ENCODE assay signal across 26 mouse cellular contexts in genomic region chr1:43127196-43127595, GRCm38 (mm10). TPM values are rescaled to one million over a fixed set of nuclear protein-coding genes. Genes with fewer than 3 reads are reported as not detected.
DNase-seq lines count a peak whose midpoint lies in the region; ATAC-seq and TF ChIP-seq lines count a peak whose summit lies in the region.
"Had no signal": no experiment of that assay in that cellular context is flagged by ENCODE, and none has a peak within 500 bp of the region (broad histone marks: within the 10 kb centered on the region; RNA-seq: fewer than 3 reads in every experiment).

No protein-coding gene starts in this region.

- no peak overlapping the region for H3K9ac ChIP-seq in heart, postnatal 0 days (replicated peaks; ENCODE audit: low read depth, low read length)
- no peak overlapping the region for H3K9ac ChIP-seq in heart, adult 2 months (ENCODE audit: low read depth, low read length)
- no peak overlapping the region for H3K9ac ChIP-seq in liver, adult 2 months (ENCODE audit: low read depth, low read length)
- no peak overlapping the region for H3K9ac ChIP-seq in liver, embryonic 12.5 days
- H3K9ac ChIP-seq in neural tube, embryonic 15.5 days (replicated peaks) = no peak overlapping the region
- no peak overlapping the region for H3K9ac ChIP-seq in midbrain, postnatal 0 days (replicated peaks; ENCODE audit: low read length, poor library complexity, severe bottlenecking)
- H3K9ac ChIP-seq: embryonic facial prominence, embryonic 12.5 days; embryonic facial prominence, embryonic 15.5 days; forebrain, embryonic 12.5 days; forebrain, embryonic 15.5 days; heart, embryonic 13.5 days; hindbrain, embryonic 12.5 days; hindbrain, embryonic 15.5 days had no signal

- TF ChIP-seq POLR2A in heart, adult 2 months (IDR thresholded peaks at IDR 0.05; ENCODE audit: insufficient read depth, low read depth, low read length) = no peak
- TF ChIP-seq POLR2A in liver, adult 2 months (IDR thresholded peaks at IDR 0.05; ENCODE audit: extremely low read depth, insufficient read depth, low read length) = no peak

- no peak for ATAC-seq in heart, postnatal 0 days (ENCODE audit: insufficient read depth, low read depth)
- no peak for ATAC-seq in liver, embryonic 12.5 days
- ATAC-seq in neural tube, embryonic 15.5 days (ENCODE audit: low FRiP score) = no peak
- ATAC-seq in midbrain, postnatal 0 days (ENCODE audit: low FRiP score) = no peak
- ATAC-seq: forebrain, embryonic 15.5 days had no signal

- intact Hi-C loops in heart, adult 2 months (cut with DNase I) = no loop called here

- DNase-seq in heart, postnatal 0 days (ENCODE audit: low spot score) = peak; percentile 3
- DNase-seq in heart, adult 2 months = no peak
- peak; percentile 21 for DNase-seq in liver, adult 2 months (ENCODE audit: extremely low read depth, low read depth, low spot score)
- peak; percentile 8 for DNase-seq in neural tube, embryonic 10.5 days (ENCODE audit: extremely low spot score, low spot score)
- no peak for DNase-seq in midbrain, postnatal 0 days (ENCODE audit: low spot score)
- DNase-seq: adrenal gland, adult 2 months; adrenal gland, postnatal 14 days; cerebellum, adult 11 months; cerebellum, adult 2 months; cerebellum, adult 9-11 months; cerebellum, postnatal 25 days; gastrocnemius, postnatal 25 days had no signal

- no peak overlapping the region for H3K4me3 ChIP-seq in heart, postnatal 0 days (ENCODE audit: low read depth, low read length)
- no peak overlapping the region for H3K4me3 ChIP-seq in heart, adult 2 months
- no peak overlapping the region for H3K4me3 ChIP-seq in liver, adult 2 months (ENCODE audit: insufficient read depth, low read depth, low read length)
- no peak overlapping the region for H3K4me3 ChIP-seq in liver, embryonic 12.5 days
- H3K4me3 ChIP-seq in neural tube, embryonic 15.5 days (replicated peaks) = no peak overlapping the region
- no peak overlapping the region for H3K4me3 ChIP-seq in midbrain, postnatal 0 days (ENCODE audit: low read depth, low read length)
- H3K4me3 ChIP-seq: embryonic facial prominence, embryonic 12.5 days; embryonic facial prominence, embryonic 15.5 days; erythroblast, embryonic 14.5 days; forebrain, embryonic 12.5 days; forebrain, embryonic 15.5 days; heart, embryonic 10.5 days; heart, embryonic 13.5 days; hindbrain, embryonic 12.5 days; hindbrain, embryonic 15.5 days had no signal

- H3K36me3 ChIP-seq in heart, postnatal 0 days (replicated peaks; ENCODE audit: control insufficient read depth, insufficient read depth, low read length) = peaks cover 82% of the 10 kb centered on the region
- H3K36me3 ChIP-seq in heart, adult 2 months (ENCODE audit: control insufficient read depth, insufficient read depth, low read length) = peaks cover 12% of the 10 kb centered on the region
- H3K36me3 ChIP-seq in liver, adult 2 months (ENCODE audit: control insufficient read depth, insufficient read depth, low read length) = no peaks in the 10 kb centered on the region
- peaks cover 5% of the 10 kb centered on the region; the same call in 1 of the 2 replicates for H3K36me3 ChIP-seq in liver, embryonic 12.5 days
- H3K36me3 ChIP-seq in neural tube, embryonic 15.5 days = peaks cover 29% of the 10 kb centered on the region
- H3K36me3 ChIP-seq in midbrain, postnatal 0 days (ENCODE audit: insufficient read depth, low read length) = peaks cover 23% of the 10 kb centered on the region
- H3K36me3 ChIP-seq: forebrain, embryonic 12.5 days; forebrain, embryonic 15.5 days; G1E had no signal

- H3K27me3 ChIP-seq in heart, postnatal 0 days (ENCODE audit: control insufficient read depth, insufficient read depth, low read length) = no peaks in the 10 kb centered on the region
- no peaks in the 10 kb centered on the region for H3K27me3 ChIP-seq in heart, adult 2 months (ENCODE audit: control insufficient read depth, insufficient read depth, low read length)
- no peaks in the 10 kb centered on the region for H3K27me3 ChIP-seq in liver, adult 2 months (ENCODE audit: control insufficient read depth, insufficient read depth, low read length)
- no peaks in the 10 kb centered on the region for H3K27me3 ChIP-seq in liver, embryonic 12.5 days (replicated peaks)
- H3K27me3 ChIP-seq in neural tube, embryonic 15.5 days (replicated peaks) = no peaks in the 10 kb centered on the region
- no peaks in the 10 kb centered on the region for H3K27me3 ChIP-seq in midbrain, postnatal 0 days (ENCODE audit: insufficient read depth, low read length)
- H3K27me3 ChIP-seq: CH12.LX; embryonic facial prominence, embryonic 12.5 days; embryonic facial prominence, embryonic 15.5 days; forebrain, embryonic 12.5 days; forebrain, embryonic 15.5 days; heart, embryonic 13.5 days; hindbrain, embryonic 12.5 days; hindbrain, embryonic 15.5 days; Patski had no signal

- TF ChIP-seq EP300 in heart, postnatal 0 days (IDR thresholded peaks at IDR 0.05; ENCODE audit: low read depth) = no peak
- no peak for TF ChIP-seq EP300 in heart, adult 2 months (IDR thresholded peaks at IDR 0.05; ENCODE audit: insufficient read depth, low read depth, low read length)

- no peaks in the 10 kb centered on the region for H3K9me3 ChIP-seq in heart, postnatal 0 days (replicated peaks; ENCODE audit: control insufficient read depth, low read length)
- no peaks in the 10 kb centered on the region for H3K9me3 ChIP-seq in liver, embryonic 12.5 days (replicated peaks)
- no peaks in the 10 kb centered on the region for H3K9me3 ChIP-seq in neural tube, embryonic 15.5 days (replicated peaks)
- no peaks in the 10 kb centered on the region for H3K9me3 ChIP-seq in midbrain, postnatal 0 days (ENCODE audit: low read length)
- H3K9me3 ChIP-seq: embryonic facial prominence, embryonic 12.5 days; embryonic facial prominence, embryonic 15.5 days; forebrain, embryonic 12.5 days; forebrain, embryonic 15.5 days; G1E; heart, embryonic 10.5 days; heart, embryonic 13.5 days; hindbrain, embryonic 12.5 days; hindbrain, embryonic 15.5 days had no signal

- H3K4me1 ChIP-seq in heart, postnatal 0 days (ENCODE audit: control insufficient read depth, insufficient read depth) = peaks cover 15% of the 10 kb centered on the region
- H3K4me1 ChIP-seq in heart, adult 2 months (ENCODE audit: control insufficient read depth, insufficient read depth, low read length) = no peaks in the 10 kb centered on the region; the same call in 1 of the 2 replicates
- H3K4me1 ChIP-seq in liver, adult 2 months (ENCODE audit: control insufficient read depth, insufficient read depth, low read length) = no peaks in the 10 kb centered on the region
- no peaks in the 10 kb centered on the region for H3K4me1 ChIP-seq in liver, embryonic 12.5 days
- H3K4me1 ChIP-seq in neural tube, embryonic 15.5 days = no peaks in the 10 kb centered on the region
- H3K4me1 ChIP-seq in midbrain, postnatal 0 days (ENCODE audit: insufficient read depth, low read length) = no peaks in the 10 kb centered on the region
- H3K4me1 ChIP-seq: embryonic facial prominence, embryonic 12.5 days; embryonic facial prominence, embryonic 15.5 days; forebrain, embryonic 12.5 days; forebrain, embryonic 15.5 days; hindbrain, embryonic 12.5 days; hindbrain, embryonic 15.5 days had no signal

- peak overlapping the region; percentile 22; the same call in 1 of the 2 replicates for H3K27ac ChIP-seq in heart, postnatal 0 days (ENCODE audit: low read depth)
- no peak overlapping the region for H3K27ac ChIP-seq in heart, adult 2 months
- H3K27ac ChIP-seq in liver, adult 2 months (replicated peaks; ENCODE audit: insufficient read depth, low read depth, low read length) = no peak overlapping the region
- H3K27ac ChIP-seq in liver, embryonic 12.5 days = no peak overlapping the region
- no peak overlapping the region for H3K27ac ChIP-seq in neural tube, embryonic 15.5 days (replicated peaks)
- H3K27ac ChIP-seq in midbrain, postnatal 0 days (ENCODE audit: low read depth, low read length) = no peak overlapping the region
- H3K27ac ChIP-seq: embryonic facial prominence, embryonic 12.5 days; embryonic facial prominence, embryonic 15.5 days; forebrain, embryonic 12.5 days; forebrain, embryonic 15.5 days; heart, embryonic 10.5 days; hindbrain, embryonic 12.5 days; hindbrain, embryonic 15.5 days had no signal

- H3K79me2 ChIP-seq in heart, adult 2 months (replicated peaks; ENCODE audit: control insufficient read depth, insufficient read depth, low read length) = no peaks in the 10 kb centered on the region
- H3K79me2 ChIP-seq in liver, adult 2 months (ENCODE audit: control insufficient read depth, insufficient read depth, low read length) = no peaks in the 10 kb centered on the region

- no peak overlapping the region for H3K4me2 ChIP-seq in heart, postnatal 0 days (ENCODE audit: low read depth, low read length)
- H3K4me2 ChIP-seq in liver, embryonic 12.5 days = no peak overlapping the region
- H3K4me2 ChIP-seq in neural tube, embryonic 15.5 days = no peak overlapping the region
- no peak overlapping the region for H3K4me2 ChIP-seq in midbrain, postnatal 0 days (ENCODE audit: low read depth, low read length, poor library complexity, severe bottlenecking)
- H3K4me2 ChIP-seq: embryonic facial prominence, embryonic 12.5 days; embryonic facial prominence, embryonic 15.5 days; forebrain, embryonic 12.5 days; forebrain, embryonic 15.5 days; heart, embryonic 13.5 days; hindbrain, embryonic 12.5 days; hindbrain, embryonic 15.5 days had no signal

- TF ChIP-seq CTCF in heart, postnatal 0 days (IDR thresholded peaks at IDR 0.05; ENCODE audit: low read depth) = no peak
- TF ChIP-seq CTCF in heart, adult 2 months (IDR thresholded peaks at IDR 0.05) = no peak
- TF ChIP-seq CTCF in liver, adult 2 months (IDR thresholded peaks at IDR 0.05; ENCODE audit: low read depth, low read length) = no peak
- TF ChIP-seq CTCF in midbrain, postnatal 0 days (IDR thresholded peaks at IDR 0.05) = no peak

RNA-seq across cellular contexts. Expression of gene AI597479, which starts 28.7 kb away (rescaled TPM):
- 14.8 and 18.5 TPM in 2 replicates for total RNA-seq in heart, postnatal 0 days (2014; rRNA removed; ENCODE audit: low replicate concordance)
- polyA plus RNA-seq in heart, postnatal 0 days (2015; fragmentation: Nextera tagmentation; extraction: Ambion mirVana) = 15.4 and 17.1 TPM in 2 replicates
- total RNA-seq in heart, adult 2 months (2021) = 10 to 100 TPM; 20.3 to 21.1 TPM
- 8.4 and 13.2 TPM in 2 replicates for polyA plus RNA-seq in heart, adult 2 months (2012; rRNA removed)
- total RNA-seq in liver, adult 2 months (2014; rRNA removed) = 7.9 and 8.0 TPM in 2 replicates
- 2.6 and 2.8 TPM in 2 replicates for polyA plus RNA-seq in liver, adult 2 months (2012; rRNA removed)
- polyA plus RNA-seq in liver, embryonic 12.5 days (2016; fragmentation: Nextera tagmentation; extraction: Ambion mirVana) = 12.5 and 14.2 TPM in 2 replicates
- 39.7 and 41.4 TPM in 2 replicates for polyA plus RNA-seq in neural tube, embryonic 15.5 days (2015; fragmentation: Nextera tagmentation; extraction: Ambion mirVana)
- total RNA-seq in midbrain, postnatal 0 days (2014; rRNA removed) = 36.8 and 43.6 TPM in 2 replicates
- polyA plus RNA-seq in midbrain, postnatal 0 days (2015; fragmentation: Nextera tagmentation; extraction: Ambion mirVana) = 36.6 and 38.3 TPM in 2 replicates

RNA-seq across cellular contexts. Expression of gene Tgfbrap1, which starts 28.8 kb away (rescaled TPM):
- total RNA-seq in heart, postnatal 0 days (2014; rRNA removed; ENCODE audit: low replicate concordance) = 8.7 and 18.7 TPM in 2 replicates
- 3.6 and 4.5 TPM in 2 replicates for polyA plus RNA-seq in heart, postnatal 0 days (2015; fragmentation: Nextera tagmentation; extraction: Ambion mirVana)
- 10 to 100 TPM; 13.9 to 14.5 TPM for total RNA-seq in heart, adult 2 months (2021)
- 11.2 and 15.4 TPM in 2 replicates for polyA plus RNA-seq in heart, adult 2 months (2012; rRNA removed)
- 11.0 and 14.2 TPM in 2 replicates for total RNA-seq in liver, adult 2 months (2014; rRNA removed)
- polyA plus RNA-seq in liver, adult 2 months (2012; rRNA removed) = 15.8 and 17.2 TPM in 2 replicates
- 6.1 and 6.7 TPM in 2 replicates for polyA plus RNA-seq in liver, embryonic 12.5 days (2016; fragmentation: Nextera tagmentation; extraction: Ambion mirVana)
- polyA plus RNA-seq in neural tube, embryonic 15.5 days (2015; fragmentation: Nextera tagmentation; extraction: Ambion mirVana) = 13.2 and 14.4 TPM in 2 replicates
- total RNA-seq in midbrain, postnatal 0 days (2014; rRNA removed) = 45.6 and 47.2 TPM in 2 replicates
- polyA plus RNA-seq in midbrain, postnatal 0 days (2015; fragmentation: Nextera tagmentation; extraction: Ambion mirVana) = 15.7 and 16.9 TPM in 2 replicates

Comparison
In these comparisons a context has a peak if more than half of its experiments do, and no peak if none do; other contexts are left out.
1. DNase-seq: peak in heart, postnatal 0 days (single experiment), liver, adult 2 months (single experiment) and neural tube, embryonic 10.5 days (single experiment); none in heart, adult 2 months (0 of 2) and midbrain, postnatal 0 days (single experiment).